Mouse (Mus musculus): ENCODE results near the gene Gm43638. TPM values are rescaled to one million over a fixed set of nuclear protein-coding genes. Genes with fewer than 3 reads are reported as not detected.

The Gm43638 gene
- polyA plus RNA-seq, 1 experiment from 2014 or later: not detected

Other genes with a start within 250 kb of the Gm43638 start
- gene Ugt2b37, start 232.0 kb downstream of the Gm43638 start, polyA plus RNA-seq (2015; fragmentation: Nextera tagmentation; extraction: Ambion mirVana): not detected in 2 replicates
- gene Ugt2a3, start 149.6 kb downstream of the Gm43638 start, polyA plus RNA-seq (2015; fragmentation: Nextera tagmentation; extraction: Ambion mirVana): not detected in 2 replicates
- gene Ugt2b38, start 62.6 kb downstream of the Gm43638 start, polyA plus RNA-seq (2015; fragmentation: Nextera tagmentation; extraction: Ambion mirVana): not detected in 2 replicates
- 0.16 TPM in 1 of 2 replicates, not detected in the other for gene Ugt2a2, start 4.5 kb downstream of the Gm43638 start, polyA plus RNA-seq (2015; fragmentation: Nextera tagmentation; extraction: Ambion mirVana)
- gene Ugt2a1, start 4.1 kb upstream of the Gm43638 start, polyA plus RNA-seq (2015; fragmentation: Nextera tagmentation; extraction: Ambion mirVana): not detected in 2 replicates
- not detected in 2 replicates for gene Sult1b1, start 51.4 kb upstream of the Gm43638 start, polyA plus RNA-seq (2015; fragmentation: Nextera tagmentation; extraction: Ambion mirVana)
- gene Sult1d1, start 82.2 kb upstream of the Gm43638 start, polyA plus RNA-seq (2015; fragmentation: Nextera tagmentation; extraction: Ambion mirVana): not detected in 2 replicates
- gene Sult1e1, start 104.8 kb upstream of the Gm43638 start, polyA plus RNA-seq (2015; fragmentation: Nextera tagmentation; extraction: Ambion mirVana): not detected in 2 replicates
- not detected in 2 replicates for gene Csn1s1, start 179.4 kb upstream of the Gm43638 start, polyA plus RNA-seq (2015; fragmentation: Nextera tagmentation; extraction: Ambion mirVana)
- gene Csn2, start 212.8 kb upstream of the Gm43638 start, polyA plus RNA-seq (2015; fragmentation: Nextera tagmentation; extraction: Ambion mirVana): not detected in 2 replicates

All from hindbrain, embryonic 16.5 days (tissue).